Mouse (Mus musculus) right cerebral cortex, postnatal 36 days (tissue): ENCODE measurements at regions not wholly inside any gene's neighbourhood (a gene's known extent, or its start where the extent isn't known, plus 50 kb on each side); places are given as distances from the start of the nearest gene placed in this dataset.
A peak's percentile ranks its signal among the peaks of the same experiment; 100 is the strongest.

Experiments
- DNase-seq, 2 experiments: peaks; one replicate each; pipeline ENCODE4 v3.0.0; 2022; ENCODE audit warnings: low spot score in 2 of 2, mixed read lengths in 1 of 2

DNA sequence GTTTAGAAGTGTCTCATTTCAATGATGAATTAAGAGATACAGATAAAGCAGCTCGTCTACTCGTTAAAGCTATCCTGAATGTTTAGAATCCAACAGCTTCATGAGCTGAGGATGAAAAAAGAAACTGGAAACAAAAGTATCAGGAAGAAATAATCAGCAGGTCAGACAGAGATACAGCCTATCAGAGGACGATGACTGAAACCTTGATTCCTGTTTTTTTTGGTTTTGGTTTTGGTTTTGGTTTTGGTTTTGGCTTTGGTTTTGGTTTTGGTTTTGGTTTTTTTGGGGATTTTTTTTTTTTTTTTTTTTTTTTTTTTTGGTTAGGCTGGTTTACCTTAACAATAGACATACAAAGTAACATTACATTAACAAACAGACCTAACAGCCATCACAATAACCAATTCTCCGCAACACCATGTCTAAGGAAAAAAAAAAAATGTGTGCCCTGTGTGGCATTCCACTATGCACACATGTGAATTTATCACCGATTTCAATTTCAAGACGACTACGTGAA is 66.9 kb upstream of the Pdha2 start:
- no peak for DNase-seq

DNA sequence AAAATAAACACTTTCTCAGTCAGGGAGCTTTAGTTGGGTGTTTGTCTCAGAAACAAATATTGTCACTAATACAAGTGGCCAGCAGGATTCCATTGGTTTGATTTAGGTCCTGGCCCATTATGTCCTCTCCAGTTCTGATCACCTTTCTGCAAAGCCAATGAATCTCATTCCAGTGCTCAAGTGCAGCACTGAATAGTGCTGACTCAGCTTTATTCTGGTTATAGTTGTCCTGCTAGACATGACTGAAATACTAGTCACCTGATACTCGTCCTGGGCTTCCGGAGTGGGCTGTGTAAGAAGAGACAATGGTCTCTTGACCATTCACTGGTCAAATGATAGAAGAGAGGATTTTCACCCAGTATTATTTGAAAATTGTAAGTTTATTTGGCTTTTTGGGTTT is 81.6 kb upstream of the Pdha2 start:
- no peak for DNase-seq

DNA sequence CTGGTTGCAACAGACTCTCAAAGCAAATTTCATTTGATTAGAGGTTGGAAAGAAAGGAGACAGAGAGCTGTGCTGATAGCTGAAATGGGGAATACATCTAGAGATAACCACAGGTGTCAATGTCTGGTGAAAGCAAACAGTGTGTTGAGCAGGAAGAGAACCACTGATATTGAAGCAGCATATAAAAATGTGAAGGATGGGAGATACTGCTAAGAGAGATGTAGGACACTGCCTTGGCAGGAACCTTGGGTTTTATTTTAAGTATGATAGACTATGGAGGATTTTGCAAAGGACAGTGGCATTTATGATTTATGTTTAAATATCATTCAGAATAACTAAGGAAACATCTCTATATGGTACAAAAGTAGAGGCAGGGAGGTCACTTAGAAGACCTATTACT is 84.7 kb upstream of the Pdha2 start:
- DNase-seq = no peak

DNA sequence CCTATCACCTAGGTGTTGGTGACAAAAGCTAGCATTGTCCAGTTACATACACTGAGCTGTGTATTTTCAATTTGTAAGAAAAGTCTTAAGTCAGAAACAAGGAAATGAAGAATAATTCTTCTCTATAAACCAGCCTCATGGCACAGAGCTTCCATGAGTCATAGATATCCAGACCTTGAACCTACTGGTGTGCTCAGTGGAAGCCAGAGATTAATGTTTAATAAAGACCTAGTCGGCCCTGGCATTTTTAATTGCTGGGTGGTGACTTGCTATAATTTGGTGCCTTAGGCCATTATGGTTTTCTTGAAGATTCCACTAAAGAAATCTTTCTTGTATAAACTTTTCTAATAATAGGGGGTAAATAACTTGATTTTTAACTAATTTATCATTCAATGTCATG is 87.6 kb upstream of the Pdha2 start:
- no peak for DNase-seq

DNA sequence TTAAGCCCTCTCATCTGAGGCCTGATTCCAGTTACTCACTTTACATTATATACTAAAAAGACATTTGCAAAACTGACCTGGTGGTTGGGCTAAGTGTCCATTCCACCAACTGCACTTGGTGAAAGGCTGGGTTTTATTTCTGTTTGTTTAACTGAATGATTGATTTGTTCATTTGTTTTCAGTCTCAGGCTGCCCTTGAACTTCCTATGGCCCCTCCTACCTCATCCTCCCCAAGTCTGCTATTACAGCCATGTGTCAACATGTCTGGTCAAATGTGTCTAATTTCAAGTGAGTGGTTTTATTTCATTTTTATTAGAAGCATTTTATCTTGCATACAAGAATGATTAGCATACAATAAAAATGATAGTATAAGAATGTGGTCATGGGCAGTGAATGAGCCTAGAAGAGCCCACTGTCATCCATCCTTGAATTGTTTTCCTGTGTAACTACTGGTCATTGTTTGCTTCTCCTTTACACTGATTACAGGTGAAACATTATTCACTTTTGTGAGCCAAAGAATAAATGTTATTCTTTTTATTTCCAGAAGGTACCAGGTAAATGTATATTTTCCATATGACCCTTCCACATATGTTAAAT is 121.5 kb upstream of the Pdha2 start:
- DNase-seq = no peak

DNA sequence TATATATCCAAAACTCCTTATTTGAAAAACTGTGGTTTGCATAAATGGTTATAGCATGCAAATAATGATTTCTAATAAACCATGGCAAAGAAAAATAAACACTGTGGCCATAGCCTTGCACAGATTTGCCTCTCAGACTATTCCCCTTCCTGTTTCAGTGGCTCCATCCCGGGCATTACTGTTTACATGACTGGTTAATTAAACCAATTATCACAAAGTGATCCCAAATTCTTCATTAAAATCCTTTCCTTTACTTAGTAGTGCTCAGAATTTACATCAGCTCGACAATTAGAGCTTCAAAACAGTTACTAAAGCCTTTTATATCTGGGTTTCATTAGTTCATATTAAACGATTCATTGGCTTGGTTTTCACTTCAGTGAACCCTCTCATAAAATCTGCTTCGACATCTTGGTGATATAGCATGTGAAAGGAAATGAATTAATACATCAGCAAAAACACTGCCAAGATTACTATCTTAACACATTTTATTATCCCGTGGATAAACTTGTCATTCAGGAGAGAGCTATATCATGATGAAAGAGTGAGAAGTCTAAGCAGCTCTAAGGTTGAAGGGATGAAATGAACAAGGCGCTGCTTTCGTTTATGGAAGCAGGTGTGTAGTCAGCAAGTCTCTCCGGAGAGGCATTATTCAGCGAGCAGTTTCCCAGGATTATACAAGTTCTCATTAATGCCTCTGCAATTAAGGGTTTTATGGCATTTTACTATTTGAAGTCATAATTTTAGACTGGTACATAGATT is 126.2 kb upstream of the Pdha2 start:
- DNase-seq = no peak

DNA sequence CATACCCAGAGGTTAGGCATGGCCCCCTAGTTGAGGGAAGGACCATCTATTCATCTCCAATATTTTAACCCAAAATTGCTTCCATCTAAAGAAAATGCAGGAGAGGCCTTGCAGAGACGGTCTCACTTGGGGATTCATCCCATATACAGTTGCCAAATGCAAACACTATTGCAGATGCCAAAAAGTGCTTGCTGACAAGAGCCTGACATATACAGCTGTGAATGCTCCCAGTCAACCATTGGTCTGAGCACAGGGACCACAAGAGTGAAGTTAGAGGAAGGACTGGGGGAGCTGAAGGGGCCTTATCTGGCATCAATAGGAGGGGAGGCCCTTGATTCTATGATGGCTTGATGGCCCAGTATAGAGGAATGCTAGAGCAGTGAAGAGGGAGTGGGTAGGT is 111.1 kb upstream of the Unc5c start:
- no peak for DNase-seq

DNA sequence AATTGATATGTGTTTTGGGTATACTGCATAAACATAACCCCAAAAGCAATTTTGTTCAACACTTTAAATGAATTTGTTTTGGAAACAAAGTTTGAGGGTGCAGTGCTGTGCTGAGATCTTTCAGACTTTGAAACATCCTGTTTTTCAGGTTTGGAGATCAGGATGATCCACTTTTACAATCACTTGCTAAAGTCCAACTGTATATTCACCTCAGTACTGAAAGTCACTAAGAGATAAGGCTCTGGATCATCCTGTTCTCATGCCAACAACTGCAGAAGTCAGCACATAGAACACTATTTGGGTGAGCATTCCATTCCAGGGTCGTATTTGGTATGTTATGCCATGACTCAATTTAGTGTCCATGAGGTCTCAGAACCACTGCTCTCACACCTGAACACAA is 72.0 kb upstream of the Unc5c start:
- DNase-seq = no peak

DNA sequence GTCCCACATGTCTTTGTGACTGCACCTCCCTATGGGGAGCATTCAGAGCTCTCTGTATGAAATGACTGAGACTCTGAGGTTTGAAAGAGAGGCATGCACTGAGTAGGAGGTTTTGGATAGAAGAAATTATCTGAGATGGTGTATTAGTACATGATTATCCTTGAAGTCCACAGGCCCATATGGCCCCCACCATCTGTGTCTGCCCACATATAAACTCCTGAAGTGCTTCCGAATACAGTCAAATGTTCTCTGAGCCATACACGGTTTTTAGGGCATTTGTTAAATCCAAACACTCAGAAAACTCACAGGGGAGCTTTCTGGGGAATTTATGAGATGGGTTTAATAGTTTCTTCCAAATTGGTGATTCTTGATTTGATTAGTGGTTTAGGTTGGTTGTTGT is 66.8 kb upstream of the Unc5c start:
- DNase-seq = peak; percentile 7 to 12
